Mouse (Mus musculus): ENCODE measurements around the gene Olfr1432.
"Not testable (repeated sequence)": the region's sequence is repeated elsewhere in the genome, so short reads cannot be mapped to it uniquely, and the experiment has no call there.

The Olfr1432 gene
- long read RNA-seq, experiment 1, result 0 reads
- long read RNA-seq, experiment 2, result 0 reads

GRCm38 (mm10) chr19:12232496-12232895 lies at the start of gene Olfr1432:
TSS of gene Olfr1432 (minus strand) at chr19:12232596.
- intact Hi-C loops (cut with DNase I), result not testable (repeated sequence)

GRCm38 (mm10) chr19:12279554-12279953 lies 47.2 kb upstream of the Olfr1432 start, which contains the start of gene Olfr1434:
TSS of gene Olfr1434 (plus strand) at chr19:12279854.
- intact Hi-C loops (cut with DNase I), result no loop called here

DNA sequence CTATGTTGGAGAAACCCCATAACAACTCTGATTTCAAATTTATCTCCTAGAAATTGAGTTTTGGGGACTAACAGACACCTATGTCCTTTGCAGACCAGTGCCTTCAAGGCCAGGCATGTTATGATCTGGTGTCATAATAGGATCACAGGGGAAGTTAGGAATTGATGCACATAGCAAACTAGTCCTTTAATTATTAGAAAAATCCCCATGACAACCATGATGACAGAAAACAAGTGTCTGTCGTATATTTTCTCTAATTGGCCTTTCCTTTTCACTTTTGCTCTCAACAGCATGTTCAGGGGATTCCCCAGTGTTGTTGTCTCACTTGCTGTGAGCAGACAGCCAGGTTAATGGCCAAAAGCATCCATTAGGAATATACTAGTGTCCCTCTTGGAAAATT lies 28.3 kb upstream of the Olfr1432 start, which contains the start of gene Olfr235:
Gene Olfr235, plus strand, starts transcription at position 301 of the 400 bp plus-strand sequence.
- intact Hi-C loops (cut with DNase I), result no loop called here

DNA sequence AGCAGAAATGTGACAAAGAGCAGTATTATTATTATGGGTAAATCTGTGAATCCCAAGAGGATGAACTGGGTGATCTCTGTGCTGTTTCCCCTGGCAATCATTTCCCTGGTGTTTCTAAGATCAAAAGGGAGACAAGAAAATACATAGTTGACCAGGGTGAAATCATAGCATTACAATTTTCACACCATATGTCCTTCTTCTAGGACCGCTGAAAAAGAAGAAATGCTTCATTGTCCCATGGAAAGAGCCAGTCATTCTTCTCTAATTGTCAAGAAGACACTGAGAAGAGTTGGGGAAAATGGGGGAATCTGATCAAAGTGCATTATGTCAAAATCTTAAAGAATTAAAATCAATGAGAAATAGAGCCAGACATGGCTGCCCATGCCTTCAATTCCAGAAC lies 9.2 kb upstream of the Olfr1432 start, which contains the start of gene Olfr262:
Gene Olfr262, minus strand, starts transcription at position 101 of the 400 bp plus-strand sequence.
- intact Hi-C loops (cut with DNase I), result no loop called here

DNA sequence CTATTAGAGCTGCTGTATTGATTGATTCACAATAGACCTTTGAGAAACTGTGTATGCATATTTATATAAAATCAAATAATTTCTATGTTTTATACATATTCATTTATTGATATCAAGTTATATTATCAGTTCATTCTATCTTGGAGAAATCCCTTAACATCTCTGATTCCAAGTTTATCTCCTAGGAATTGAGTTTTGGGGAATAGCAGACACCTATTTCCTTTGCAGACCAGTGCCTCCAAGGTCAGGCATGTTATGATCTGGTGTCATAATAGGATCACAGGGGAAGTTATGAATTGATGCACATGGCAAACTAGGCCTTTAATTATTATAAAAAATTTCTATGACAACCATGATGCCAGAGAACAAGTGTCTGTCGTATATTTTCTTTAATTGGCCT lies 32.1 kb downstream of the Olfr1432 start, which contains the start of gene Olfr1431:
Gene Olfr1431, plus strand, starts transcription at position 301 of the 400 bp plus-strand sequence.
- intact Hi-C loops (cut with DNase I), result no loop called here

GRCm38 (mm10) chr19:12199076-12199475 lies 33.3 kb downstream of the Olfr1432 start:
- intact Hi-C loops (cut with DNase I), result not testable (repeated sequence)
